Mouse (Mus musculus) c-Kit-negative CD71-positive TER-119-positive erythroid progenitor cells, embryonic 14.5 days (primary cell): ENCODE results near the gene Mmaa.

Experiments
- DNase-seq: peaks from one replicate; pipeline ENCODE4 v3.0.0-alpha.2; 2013; ENCODE audit warnings: low read depth, low spot score

Gene Mmaa

DNA sequence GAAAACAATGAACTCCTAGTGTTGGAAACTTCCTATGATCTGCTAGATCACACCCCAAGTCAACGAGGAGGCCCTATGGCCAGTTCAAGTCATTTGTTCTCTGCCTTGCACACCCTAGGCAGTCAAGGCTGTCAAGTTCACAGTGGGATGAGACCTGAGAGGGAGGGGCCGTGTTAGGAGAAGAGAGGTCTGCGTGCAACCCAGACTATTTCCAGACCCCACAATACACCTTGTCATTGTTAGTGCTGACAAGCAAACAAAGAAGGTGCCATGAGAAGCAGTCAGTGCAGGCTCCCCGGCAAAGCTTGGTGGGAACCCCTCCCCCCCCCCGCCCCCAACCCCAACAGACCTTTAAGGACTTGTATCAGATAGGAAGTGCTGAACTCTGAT is 72.0 kb downstream of the Mmaa start:
- no peak for DNase-seq

DNA sequence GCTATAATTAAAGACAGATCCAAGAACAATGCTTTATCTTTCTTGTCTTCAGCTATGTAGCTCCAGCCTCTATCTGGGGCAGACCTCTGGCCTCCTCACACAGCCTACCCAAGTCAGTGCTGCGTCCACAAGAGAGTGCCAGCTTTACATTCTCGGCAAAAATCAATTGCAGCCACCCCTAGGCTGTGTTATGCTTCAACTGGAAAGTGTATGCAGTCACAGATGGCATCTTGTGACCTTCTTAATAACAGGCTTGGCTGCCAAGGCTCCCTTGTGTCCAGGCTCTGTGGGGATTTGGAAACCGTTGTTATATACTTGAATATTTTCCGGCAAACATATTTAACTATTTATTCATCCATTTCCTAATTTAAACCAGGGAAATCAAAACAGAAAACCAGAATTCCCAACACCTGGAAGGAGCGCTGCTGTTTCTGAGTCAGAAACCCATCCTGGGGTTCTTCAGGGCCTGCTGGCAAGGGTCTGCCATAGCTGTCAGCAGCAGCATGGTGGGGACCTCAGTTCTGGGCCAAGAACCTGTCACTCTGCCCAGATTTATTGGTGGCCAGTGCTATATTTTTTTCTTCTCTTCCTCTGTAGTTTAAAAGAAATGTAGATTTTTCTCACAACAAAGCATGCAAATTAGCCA is 72.5 kb downstream of the Mmaa start:
- DNase-seq = no peak
